Mouse (Mus musculus) intestine, embryonic 14.5 days (tissue): ENCODE data around the gene Rplp0. TPM values are rescaled to one million over a fixed set of nuclear protein-coding genes. Genes with fewer than 3 reads are reported as not detected.

ENCODE experiments used
- ATAC-seq: fragments of 200-750 bp; cut with Nextera tagmentation; replicated peaks from 2 replicates; pipeline ENCODE4 v1.8.0; 2017; ENCODE audit warnings: low read depth, moderate number of reproducible peaks, moderate TSS enrichment, moderate library complexity; ENCODE audit not compliant: low FRiP score, low TSS enrichment
- DNase-seq: peaks from one replicate; pipeline ENCODE4 v3.0.0-alpha.2; 2018; ENCODE audit warnings: low spot score
- H3K27ac ChIP-seq: fragments of 300-500 bp; sonication (generic); 2 replicates; pipeline ENCODE4 v1.5.1; 2014; ENCODE audit warnings: low read depth, mild to moderate bottlenecking, control low read depth
- H3K27me3 ChIP-seq: fragments of 300-500 bp; sonication (generic); replicated peaks from 2 replicates; pipeline ENCODE4 v1.6.1; 2014; ENCODE audit warnings: low read length, control low read depth; ENCODE audit not compliant: control insufficient read depth, insufficient read depth
- H3K36me3 ChIP-seq: fragments of 300-500 bp; sonication (generic); 2 replicates; pipeline ENCODE4 v1.6.1; 2014; ENCODE audit warnings: low read length, control low read depth; ENCODE audit not compliant: control insufficient read depth, insufficient read depth
- H3K4me1 ChIP-seq: fragments of 300-500 bp; sonication (generic); replicated peaks from 2 replicates; pipeline ENCODE4 v1.6.1; 2014; ENCODE audit warnings: low read length, control low read depth, mixed read lengths; ENCODE audit not compliant: control insufficient read depth, insufficient read depth
- H3K4me2 ChIP-seq: fragments of 300-500 bp; sonication (generic); 2 replicates; pipeline ENCODE4 v1.6.1; 2014; ENCODE audit warnings: low read length
- H3K4me3 ChIP-seq: fragments of 300-500 bp; sonication (generic); 2 replicates; pipeline ENCODE4 v1.5.1; 2014; ENCODE audit warnings: low read depth, low read length, control low read depth, mixed read lengths
- H3K9ac ChIP-seq: fragments of 300-500 bp; sonication (generic); 2 replicates; pipeline ENCODE4 v1.6.1; 2014; ENCODE audit warnings: mild to moderate bottlenecking, low read length
- H3K9me3 ChIP-seq: fragments of 300-500 bp; sonication (generic); 2 replicates; pipeline ENCODE4 v1.6.1; 2016; ENCODE audit warnings: low read length, control low read depth; ENCODE audit not compliant: control insufficient read depth
- WGBS: fragments of 180-500 bp; shearing (Covaris S2); extraction: QIAGEN DNeasy Blood & Tissue Kit; methylation state at CpG from one replicate; pipeline ENCODE4 v1.1.7; 2014; 5-methylcytosine and 5-hydroxymethylcytosine counted together
- polyA plus RNA-seq: library from polyadenylated mRNA; unstranded; fragments of >200 nt; fragmentation: Nextera tagmentation; extraction: Ambion mirVana; gene quantifications from 2 replicates; pipeline ENCODE4 v1.2.1, GENCODE M21; 2014

Rplp0 gene
- polyA plus RNA-seq, 1 experiment from 2014 or later: 2,116 TPM

DNA sequence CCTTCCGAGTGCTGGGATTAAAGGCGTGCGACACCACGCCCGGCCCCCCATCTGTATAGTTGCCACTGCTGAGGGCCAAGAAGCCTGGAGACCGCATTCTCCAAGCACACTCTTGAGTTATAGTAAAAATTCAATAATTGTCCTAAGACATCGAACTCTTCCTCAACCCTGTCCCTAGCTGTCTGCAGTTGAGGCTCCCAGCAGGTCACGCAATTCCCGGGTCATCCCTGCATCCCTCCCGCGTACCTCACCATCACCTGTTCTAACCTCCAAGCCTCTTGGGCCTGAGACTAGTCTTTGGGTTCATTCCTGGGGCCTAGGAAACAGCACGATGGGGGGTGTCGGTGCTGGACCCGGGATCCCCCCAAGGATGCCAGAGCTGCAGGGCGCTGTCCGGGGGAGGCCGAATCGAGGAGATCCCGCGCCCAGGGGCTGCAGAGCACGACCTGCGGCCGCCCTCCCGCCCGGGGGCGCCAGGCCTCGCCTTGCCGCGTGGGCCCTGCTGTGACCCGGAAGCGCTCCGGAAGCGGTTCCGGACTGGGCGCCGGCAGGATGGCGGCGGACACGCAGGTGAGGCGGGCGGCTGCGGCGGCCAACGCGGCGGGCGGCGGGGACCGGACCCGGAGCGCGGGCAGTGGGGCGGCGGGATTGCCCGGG is 5.6 kb downstream of the Rplp0 start, which contains the start of gene Gcn1l1:
Gene Gcn1l1, plus strand, starts transcription at position 518 of the 657 bp plus-strand sequence.
- H3K27me3 ChIP-seq: no peaks in the 10 kb centered on the region
- H3K36me3 ChIP-seq: peaks cover 42% of the 10 kb centered on the region
- WGBS: 3% methylated on average over 49 of the region's 55 CpGs
- H3K9ac ChIP-seq: peak within 1 kb of the TSS; percentile 85
- peak; percentile 89 for ATAC-seq
- H3K4me3 ChIP-seq: peak within 1 kb of the TSS; percentile 83
- DNase-seq: peak; percentile 85
- peak within 1 kb of the TSS; percentile 96 for H3K4me2 ChIP-seq
- peak within 1 kb of the TSS; percentile 63 for H3K27ac ChIP-seq
- H3K4me1 ChIP-seq: peaks cover 29% of the 10 kb centered on the region
- H3K9me3 ChIP-seq: no peaks in the 10 kb centered on the region

DNA sequence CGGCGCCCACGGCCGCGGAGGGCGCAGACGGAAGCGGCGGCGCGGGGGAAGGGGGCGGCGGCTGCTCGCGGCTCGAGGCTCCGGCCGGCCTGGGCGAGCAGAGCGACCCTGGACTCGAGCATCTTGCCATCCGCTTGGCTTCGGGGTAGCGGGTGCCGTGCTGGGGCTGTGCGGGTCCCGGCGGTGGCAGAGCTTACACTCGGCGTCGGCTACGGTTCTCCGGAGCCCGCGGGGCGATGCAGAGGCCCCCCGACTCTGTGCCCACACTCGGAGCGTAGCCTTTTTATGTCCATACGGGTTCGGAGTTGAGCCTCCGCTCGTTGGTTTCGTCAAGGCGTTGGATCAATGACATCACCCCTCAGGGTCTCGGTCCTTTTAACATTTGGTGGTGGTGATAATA is 6.1 kb downstream of the Rplp0 start:
- WGBS: under 1% methylated on average over 40 of the region's 46 CpGs

DNA sequence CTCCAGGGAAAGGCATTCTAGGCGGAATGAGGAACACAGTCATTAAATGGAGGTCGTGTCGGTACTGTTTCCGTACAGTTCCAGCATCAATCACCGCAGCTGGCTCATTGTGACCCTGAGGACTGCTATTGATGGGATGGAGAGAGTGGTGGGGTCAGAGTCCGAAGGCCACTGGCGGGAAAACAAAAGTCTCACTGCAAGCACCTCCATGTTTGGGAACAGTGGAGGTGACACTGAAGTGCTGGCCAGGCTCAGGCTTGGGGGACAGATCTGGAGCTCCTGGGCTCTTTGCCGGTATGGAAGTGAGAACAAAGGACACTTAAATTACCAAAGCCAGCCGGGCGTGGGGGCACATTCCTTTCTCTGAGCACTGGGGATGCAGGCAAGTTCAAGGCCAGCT is 9.4 kb downstream of the Rplp0 start:
- Histone ChIP-seq H3K9me3 (no peaks in the 10 kb centered on the region), H3K4me2 (no peak overlapping the region), H3K9ac (no peak overlapping the region), H3K27me3 (no peaks in the 10 kb centered on the region), H3K27ac (no peak overlapping the region), H3K4me1 (peaks cover 28% of the 10 kb centered on the region), H3K36me3 (peaks cover 30% of the 10 kb centered on the region), H3K4me3 (no peak overlapping the region)
- WGBS: 54% methylated on average over 10 of the region's 10 CpGs
- ATAC-seq (no peak), DNase-seq (peak; percentile 61)

More for the DNA sequence above, 6.1 kb downstream of the Rplp0 start:
- Histone ChIP-seq H3K9ac (peak overlapping the region; percentile 85), H3K9me3 (no peaks in the 10 kb centered on the region), H3K4me3 (peak overlapping the region; percentile 83), H3K36me3 (peaks cover 38% of the 10 kb centered on the region), H3K4me1 (peaks cover 26% of the 10 kb centered on the region), H3K27ac (peak overlapping the region; percentile 63; the same call in 1 of the 2 replicates), H3K27me3 (no peaks in the 10 kb centered on the region), H3K4me2 (peak overlapping the region; percentile 96)
- DNase-seq (peak; percentile 75), ATAC-seq (peak; percentile 44; the same call in 1 of the 2 replicates)

DNA sequence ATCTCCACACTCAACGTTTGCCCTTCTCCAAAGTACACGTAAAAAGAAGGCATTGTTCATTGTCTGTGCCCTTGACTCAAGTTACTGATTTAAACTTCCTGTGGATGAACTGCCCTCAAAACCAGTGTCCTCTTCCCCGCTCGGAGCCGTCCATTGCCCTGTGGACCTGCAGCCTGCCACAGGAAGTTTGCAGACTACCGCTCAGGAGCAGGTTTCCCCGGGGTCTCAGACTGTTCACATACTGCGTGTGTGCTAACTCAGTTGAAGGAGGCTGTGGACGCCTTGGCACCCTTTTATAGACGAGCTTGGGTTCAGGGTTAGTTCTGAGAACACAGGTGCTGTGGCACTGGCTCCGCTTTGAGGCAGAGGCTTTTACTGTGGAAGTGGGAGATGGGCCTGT is 10.0 kb downstream of the Rplp0 start:
- Histone ChIP-seq H3K4me1 (peaks cover 28% of the 10 kb centered on the region), H3K27me3 (no peaks in the 10 kb centered on the region), H3K4me3 (no peak overlapping the region), H3K4me2 (no peak overlapping the region), H3K27ac (no peak overlapping the region), H3K9me3 (no peaks in the 10 kb centered on the region), H3K36me3 (peaks cover 31% of the 10 kb centered on the region), H3K9ac (no peak overlapping the region)
- no peak for ATAC-seq
- 77% methylated on average over 11 of the region's 11 CpGs for WGBS
- no peak for DNase-seq

DNA sequence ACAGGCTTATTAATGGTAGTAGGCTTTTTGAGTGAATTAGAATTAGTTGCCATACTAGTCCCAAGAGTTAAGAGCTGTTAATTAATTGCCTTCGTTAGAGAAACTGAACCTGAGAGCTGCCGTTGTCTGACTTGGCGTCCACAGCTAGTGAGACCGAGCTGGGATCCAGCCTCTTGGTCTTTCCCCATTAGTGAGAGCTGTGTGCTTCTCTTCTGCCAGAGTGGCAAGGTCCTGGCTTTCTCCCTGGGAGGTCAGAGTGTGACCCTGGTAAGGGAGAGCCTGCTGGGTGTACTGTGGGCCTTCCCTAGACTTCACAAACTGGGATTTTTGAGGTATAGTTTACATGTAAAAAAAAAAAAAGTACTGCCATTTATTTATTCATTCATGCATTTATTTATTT is 10.5 kb downstream of the Rplp0 start:
- Histone ChIP-seq H3K9ac (no peak overlapping the region), H3K36me3 (peaks cover 35% of the 10 kb centered on the region), H3K9me3 (no peaks in the 10 kb centered on the region), H3K4me3 (no peak overlapping the region), H3K4me2 (no peak overlapping the region), H3K4me1 (peaks cover 28% of the 10 kb centered on the region), H3K27me3 (no peaks in the 10 kb centered on the region), H3K27ac (no peak overlapping the region)
- WGBS: 93% methylated on average over 4 of the region's 4 CpGs
- DNase-seq (no peak), ATAC-seq (no peak)

GRCm38 (mm10) chr5:115571086-115571485 is 11.8 kb downstream of the Rplp0 start:
- DNase-seq (no peak), ATAC-seq (no peak)
- no peak overlapping the region for H3K4me2 ChIP-seq
- H3K9me3 ChIP-seq: no peaks in the 10 kb centered on the region
- H3K27me3 ChIP-seq: no peaks in the 10 kb centered on the region
- H3K9ac ChIP-seq: no peak overlapping the region
- H3K36me3 ChIP-seq: peaks cover 48% of the 10 kb centered on the region
- H3K27ac ChIP-seq: no peak overlapping the region
- no peak overlapping the region for H3K4me3 ChIP-seq
- H3K4me1 ChIP-seq: peaks cover 24% of the 10 kb centered on the region
- WGBS: 86% methylated on average over 7 of the region's 7 CpGs

DNA sequence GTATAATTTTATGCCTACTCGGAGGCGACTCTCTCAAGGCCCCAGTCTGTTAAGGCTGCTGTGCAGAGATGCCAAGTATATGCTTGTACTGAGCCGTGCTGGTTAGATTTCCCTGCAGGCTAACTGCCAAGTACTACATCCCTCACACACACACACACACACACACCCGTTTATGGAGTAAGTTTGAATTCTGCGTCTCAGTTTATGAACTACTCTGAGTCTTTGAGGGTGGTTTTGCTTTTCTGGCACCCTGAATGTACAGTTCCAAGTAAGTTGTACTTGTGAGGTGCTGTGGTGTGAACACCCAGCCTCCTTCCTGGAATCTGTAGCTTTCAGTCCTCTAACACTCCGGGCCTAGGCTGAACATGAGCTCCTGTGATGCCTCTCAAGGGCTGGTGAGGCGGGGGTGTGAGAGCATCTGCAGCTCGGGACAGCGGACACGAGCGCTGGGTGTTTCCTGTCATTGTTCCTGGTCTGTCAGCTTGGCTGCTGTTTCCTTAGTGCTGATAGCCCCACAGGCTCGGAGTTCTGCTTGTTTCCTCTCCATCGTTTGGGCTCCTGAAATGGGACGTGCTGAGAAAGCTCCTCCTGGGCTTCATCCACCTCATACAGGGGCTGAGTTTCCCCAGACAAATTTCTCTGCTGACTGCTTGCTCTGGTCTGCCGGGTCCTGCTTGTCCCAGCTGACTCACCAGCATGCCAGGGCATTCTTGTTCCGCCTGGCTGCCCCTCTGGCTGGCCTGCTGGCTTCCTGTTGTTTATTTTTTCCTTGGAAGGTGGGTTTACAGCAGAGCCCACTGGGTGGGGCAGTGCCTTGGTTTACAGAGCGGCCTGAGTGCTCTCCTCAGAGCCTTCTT is 13.6 kb downstream of the Rplp0 start:
- Histone ChIP-seq H3K27me3 (no peaks in the 10 kb centered on the region), H3K36me3 (peaks cover 66% of the 10 kb centered on the region), H3K4me2 (no peak overlapping the region), H3K27ac (peak overlapping the region; percentile 44), H3K4me1 (0 out of 2 replicates have a peak, but pooled peaks cover 21% of the 10 kb centered on the region), H3K4me3 (no peak overlapping the region), H3K9me3 (no peaks in the 10 kb centered on the region), H3K9ac (no peak overlapping the region; the same call in 1 of the 2 replicates)
- WGBS: 48% methylated on average over 17 of the region's 17 CpGs
- no peak for DNase-seq
- no peak for ATAC-seq

GRCm38 (mm10) chr5:115574992-115575391 is 15.7 kb downstream of the Rplp0 start:
- Histone ChIP-seq H3K9me3 (no peaks in the 10 kb centered on the region), H3K9ac (no peak overlapping the region), H3K4me1 (0 out of 2 replicates have a peak, but pooled peaks cover 9% of the 10 kb centered on the region), H3K4me2 (no peak overlapping the region), H3K36me3 (peaks cover 86% of the 10 kb centered on the region), H3K4me3 (no peak overlapping the region), H3K27me3 (no peaks in the 10 kb centered on the region), H3K27ac (no peak overlapping the region)
- WGBS: 90% methylated on average over 8 of the region's 8 CpGs
- DNase-seq (no peak), ATAC-seq (no peak)
